Mouse (Mus musculus): Measurements from ENCODE around the gene Meltf.

Gene Meltf

GRCm38 (mm10) chr16:31878573-31879257 lies at the start of gene Meltf:
Meltf (plus strand) TSS chr16:31878810.
- DNase-seq (ENCODE audit: low spot score in 2 of 2) = peak; percentile 24 to 33

- DNase-seq (ENCODE audit: low spot score in 2 of 2) = no peak
Measured at GRCm38 (mm10) chr16:31830726-31831125, 47.9 kb upstream of the Meltf start.

GRCm38 (mm10) chr16:31832630-31833422 lies 45.8 kb upstream of the Meltf start:
- DNase-seq (ENCODE audit: low spot score in 2 of 2) = no peak

DNA sequence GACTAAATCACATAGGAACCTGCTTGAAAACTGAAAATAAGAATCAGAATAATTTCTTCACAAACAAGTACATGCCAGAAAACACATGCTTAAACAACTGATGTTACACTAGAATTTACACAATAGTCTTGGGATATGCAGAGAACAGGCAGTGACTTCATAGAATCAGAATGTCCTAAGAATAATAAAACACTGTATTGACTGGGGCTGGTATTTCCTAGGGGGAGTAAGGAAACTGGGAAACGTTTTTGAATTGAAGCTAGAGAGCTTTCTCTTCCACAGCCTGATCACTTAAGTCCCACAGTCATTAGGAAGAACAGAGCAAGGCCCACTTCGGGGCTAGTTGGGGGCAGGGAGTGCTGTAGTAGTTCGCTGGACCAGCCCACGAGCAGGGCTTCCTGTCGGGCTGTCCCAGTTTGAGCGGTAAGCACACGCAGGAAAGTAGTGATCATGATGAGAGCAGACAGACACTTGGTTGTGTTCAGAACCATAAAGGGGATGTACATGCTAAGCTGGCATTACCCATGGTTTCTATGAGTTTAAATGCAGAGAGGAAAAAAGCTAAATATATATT lies 44.5 kb upstream of the Meltf start:
- peak; percentile 15 to 27 for DNase-seq (ENCODE audit: low spot score in 2 of 2)

DNA sequence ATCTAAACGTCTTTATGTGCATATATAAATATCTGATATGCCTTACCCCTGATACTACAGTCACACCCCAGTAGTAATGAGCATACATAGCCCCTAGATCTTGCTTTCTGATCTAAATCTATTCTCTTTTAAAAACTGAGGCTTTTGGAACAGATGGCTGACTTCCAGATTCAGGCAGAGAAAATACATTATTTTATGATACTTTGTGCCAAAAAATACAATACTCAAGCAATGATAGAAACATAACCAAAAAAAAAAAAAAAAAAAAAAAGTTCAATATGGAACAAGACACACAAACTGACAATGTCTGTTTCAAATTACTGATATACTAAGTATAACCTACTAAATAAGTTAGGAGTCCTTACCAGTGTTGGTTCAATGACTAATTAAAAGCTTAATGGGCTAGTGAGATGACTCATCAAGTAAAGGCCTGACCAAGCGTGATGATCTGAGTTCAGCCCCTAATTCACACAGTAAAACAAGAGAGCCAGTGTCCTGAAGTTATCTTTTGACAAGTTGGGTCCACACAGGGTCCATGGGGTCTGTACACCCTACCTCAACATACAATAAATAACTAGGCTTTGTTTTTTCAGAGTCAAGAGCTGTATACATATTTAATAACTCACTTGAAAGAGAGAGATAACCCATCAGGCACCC lies 43.8 kb upstream of the Meltf start:
- DNase-seq (ENCODE audit: low spot score in 2 of 2) = no peak

DNA sequence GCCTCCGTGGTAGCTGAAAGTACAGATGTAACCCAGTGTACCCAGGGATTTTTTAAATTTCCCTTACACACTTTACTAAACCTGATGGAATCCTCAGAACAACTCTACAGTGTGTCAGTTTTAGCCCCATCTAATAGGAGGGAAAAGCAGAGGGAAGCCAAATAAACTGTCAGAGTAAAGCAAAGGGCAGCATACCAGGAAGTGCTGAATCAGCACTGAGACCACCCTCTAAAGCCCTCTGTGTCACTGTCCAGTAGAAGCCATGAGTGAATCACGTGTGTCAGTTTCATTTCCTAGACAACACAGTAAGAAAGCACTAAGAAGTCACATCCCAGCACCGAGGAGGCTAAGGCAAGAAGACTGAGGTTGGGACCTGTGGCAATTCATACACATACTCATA lies 41.2 kb upstream of the Meltf start:
- DNase-seq (ENCODE audit: low spot score in 2 of 2) = no peak

DNA sequence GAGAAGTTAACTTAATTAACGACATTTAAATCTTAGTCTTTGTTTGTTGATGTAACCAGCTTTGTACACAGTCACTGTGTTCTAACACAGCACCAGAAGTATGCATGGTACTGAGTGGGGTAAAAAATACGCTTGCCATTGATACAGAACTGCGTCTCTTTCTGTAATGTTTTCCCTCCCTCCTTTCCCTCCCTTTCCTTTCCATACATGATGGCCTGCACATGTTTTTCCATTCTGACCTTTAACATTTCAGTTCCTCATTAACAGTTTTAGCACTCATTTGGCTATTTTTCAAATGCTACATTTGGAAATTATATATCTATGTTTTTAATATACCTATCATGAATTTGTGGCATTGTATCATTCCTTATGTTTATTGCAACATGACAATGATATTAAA lies 34.4 kb upstream of the Meltf start:
- no peak for DNase-seq (ENCODE audit: low spot score in 2 of 2)

- DNase-seq (ENCODE audit: low spot score in 2 of 2) = no peak
Measured at GRCm38 (mm10) chr16:31846763-31847162, 31.8 kb upstream of the Meltf start.

- no peak for DNase-seq (ENCODE audit: low spot score in 2 of 2)
Measured at GRCm38 (mm10) chr16:31863920-31864319, 14.7 kb upstream of the Meltf start.

DNA sequence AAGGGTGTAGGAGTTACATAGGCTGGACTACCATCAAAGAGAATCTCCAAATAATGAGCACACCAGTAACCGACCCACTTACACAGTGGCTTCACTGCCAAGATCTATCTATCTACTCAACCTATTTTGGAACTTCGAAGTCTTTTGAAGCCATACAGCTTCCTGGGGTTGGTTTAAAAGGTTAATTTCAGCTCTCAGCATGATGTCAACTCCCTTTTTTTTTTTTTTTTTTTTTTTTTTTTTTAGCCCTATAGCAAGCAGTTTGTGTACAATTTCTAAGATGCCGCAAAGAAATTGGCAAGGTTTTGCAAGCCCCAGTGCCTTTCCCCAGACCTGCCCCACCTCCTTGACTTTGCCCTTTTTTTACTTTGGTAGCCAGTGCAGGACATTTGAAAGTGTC lies 13.4 kb upstream of the Meltf start:
- DNase-seq (ENCODE audit: low spot score in 2 of 2) = no peak

DNA sequence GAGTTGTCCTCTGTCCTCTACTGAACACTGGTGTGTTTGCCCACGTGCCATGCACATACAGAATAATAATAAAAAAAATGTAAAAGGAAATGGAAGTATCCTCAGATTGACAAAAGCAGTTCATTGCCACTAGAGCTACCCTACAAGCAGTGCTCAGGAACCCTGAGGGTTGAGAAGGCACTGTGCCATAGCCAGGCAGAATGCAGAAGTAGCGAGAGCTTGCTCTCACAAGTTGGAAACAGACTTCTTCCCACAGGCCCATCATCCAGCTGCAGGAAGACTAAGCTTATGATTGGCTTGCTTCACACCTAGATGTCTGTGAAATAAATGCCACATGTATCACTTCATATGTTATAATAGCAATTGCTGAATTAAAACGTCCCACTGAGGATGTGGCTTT lies 11.7 kb upstream of the Meltf start:
- no peak for DNase-seq (ENCODE audit: low spot score in 2 of 2)

- DNase-seq (ENCODE audit: low spot score in 2 of 2) = no peak
Measured at GRCm38 (mm10) chr16:31867736-31868135, 10.9 kb upstream of the Meltf start.

GRCm38 (mm10) chr16:31873721-31874120 lies 4.9 kb upstream of the Meltf start:
- DNase-seq (ENCODE audit: low spot score in 2 of 2) = no peak

GRCm38 (mm10) chr16:31875391-31875790 lies 3.2 kb upstream of the Meltf start:
- no peak for DNase-seq (ENCODE audit: low spot score in 2 of 2)

- no peak for DNase-seq (ENCODE audit: low spot score in 2 of 2)
Measured at GRCm38 (mm10) chr16:31876386-31876785, 2.2 kb upstream of the Meltf start.

DNA sequence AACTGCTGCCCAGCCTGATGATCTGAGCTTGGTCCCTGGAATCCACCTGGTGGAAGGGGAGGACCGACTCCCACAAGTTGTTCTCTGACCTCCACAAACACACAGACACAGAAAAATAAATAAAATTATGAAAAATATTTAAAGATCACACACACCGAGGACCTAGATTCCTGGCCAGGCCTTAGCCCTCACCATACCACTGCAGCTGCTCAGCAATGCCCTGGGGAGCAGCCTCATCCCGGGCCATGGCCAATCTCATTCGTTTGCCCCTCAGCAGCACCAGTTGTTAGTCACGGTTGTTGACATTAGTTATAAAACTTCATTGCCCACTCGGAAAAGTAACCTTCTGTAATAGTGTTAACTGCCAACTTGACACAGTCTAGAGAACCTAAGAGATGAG lies 558 bp upstream of the Meltf start:
- DNase-seq (ENCODE audit: low spot score in 2 of 2) = no peak

- DNase-seq (ENCODE audit: low spot score in 2 of 2) = no peak
Measured at GRCm38 (mm10) chr16:31880146-31880840, 1.7 kb downstream of the Meltf start.

DNA sequence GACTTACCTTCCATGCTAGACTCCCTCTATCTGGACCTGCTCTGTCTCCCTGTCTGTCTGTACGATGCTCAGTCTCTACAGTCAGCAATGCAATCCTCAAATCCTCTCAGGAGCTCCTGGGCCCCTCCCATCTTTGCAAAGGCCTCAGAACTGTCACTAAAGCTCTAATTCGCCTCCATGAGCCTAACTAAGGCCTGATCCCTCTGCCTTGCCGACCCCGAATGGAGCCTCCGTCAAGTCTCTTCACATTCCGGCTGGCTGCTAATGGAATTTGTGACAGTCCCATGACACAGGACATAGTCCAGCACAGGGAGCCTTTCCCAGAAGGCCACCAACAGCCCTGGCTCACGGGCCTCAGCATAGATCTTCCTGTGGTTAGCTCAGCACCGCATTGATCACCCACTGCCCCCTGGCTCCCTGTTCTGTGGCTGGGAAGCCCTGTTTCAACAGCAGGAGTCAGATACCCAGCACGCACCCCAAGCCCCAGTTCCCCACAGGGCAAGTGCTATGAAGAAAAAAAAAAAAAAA lies 3.8 kb downstream of the Meltf start:
- no peak for DNase-seq (ENCODE audit: low spot score in 2 of 2)

DNA sequence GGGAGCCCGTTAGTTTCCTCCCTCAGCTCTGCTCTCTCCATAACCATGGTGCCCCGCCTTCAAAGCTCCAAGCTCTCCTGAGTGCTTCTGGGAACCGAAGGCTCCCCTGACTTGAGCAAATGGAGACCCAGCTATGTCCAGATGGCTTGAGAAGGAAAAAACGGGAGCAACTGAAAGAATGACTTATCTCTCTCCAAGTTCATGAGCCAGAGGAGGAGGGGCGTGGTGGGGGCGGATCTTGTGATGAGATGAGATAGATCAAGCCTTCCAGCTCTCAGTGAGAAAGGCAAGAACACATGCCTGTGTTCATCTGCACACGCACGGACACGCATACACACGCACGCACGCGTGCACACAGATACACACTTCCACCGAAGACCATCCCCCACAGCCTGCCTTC lies 4.7 kb downstream of the Meltf start:
- no peak for DNase-seq (ENCODE audit: low spot score in 2 of 2)

GRCm38 (mm10) chr16:31883902-31884301 lies 5.3 kb downstream of the Meltf start:
- DNase-seq (ENCODE audit: low spot score in 2 of 2) = no peak

GRCm38 (mm10) chr16:31890907-31891306 lies 12.3 kb downstream of the Meltf start:
- no peak for DNase-seq (ENCODE audit: low spot score in 2 of 2)
